Comparison of ENCODE assay signal across 8 mouse cellular contexts in genomic region chr14:26971106-26971789, GRCm38 (mm10). TPM values are rescaled to one million over a fixed set of nuclear protein-coding genes. Genes with fewer than 3 reads are reported as not detected.
A peak's percentile ranks its signal among the peaks of the same experiment; 100 is the strongest.
DNase-seq lines count a peak whose midpoint lies in the region; ATAC-seq and TF ChIP-seq lines count a peak whose summit lies in the region.

TSS of gene Appl1 (minus strand) at chr14:26971232.

- peak within 1 kb of the TSS; percentile 88 for H3K9ac ChIP-seq in neural tube, embryonic 11.5 days (ENCODE audit: low read length)
- peak within 1 kb of the TSS; percentile 88 for H3K9ac ChIP-seq in midbrain, embryonic 15.5 days

- no peak for ATAC-seq in neural tube, embryonic 11.5 days (ENCODE audit: insufficient read depth, low FRiP score, low TSS enrichment)
- ATAC-seq in midbrain, embryonic 15.5 days (replicated peaks): no peak
- no peak for ATAC-seq in frontal cortex, adult (ENCODE audit: low TSS enrichment)

- peak within 1 kb of the TSS; percentile 89 for H3K27ac ChIP-seq in neural tube, embryonic 11.5 days (ENCODE audit: low read depth, low read length)
- H3K27ac ChIP-seq in midbrain, embryonic 15.5 days: peak within 1 kb of the TSS; percentile 93

- H3K9me3 ChIP-seq in neural tube, embryonic 11.5 days (ENCODE audit: control insufficient read depth, low read length): no peaks in the 10 kb centered on the region
- no peaks in the 10 kb centered on the region for H3K9me3 ChIP-seq in midbrain, embryonic 15.5 days

- H3K4me2 ChIP-seq in neural tube, embryonic 11.5 days (ENCODE audit: low read depth): peak within 1 kb of the TSS; percentile 58
- peak within 1 kb of the TSS; percentile 64 for H3K4me2 ChIP-seq in midbrain, embryonic 15.5 days

- H3K4me3 ChIP-seq in neural tube, embryonic 11.5 days (ENCODE audit: low read depth, low read length): peak within 1 kb of the TSS; percentile 92
- peak within 1 kb of the TSS; percentile 91 for H3K4me3 ChIP-seq in midbrain, embryonic 15.5 days

- TF ChIP-seq POLR2A in brain, embryonic 14.5 days (IDR thresholded peaks at IDR 0.05; ENCODE audit: borderline replicate concordance, extremely low read depth, insufficient read depth, insufficient read length, poor library complexity, severe bottlenecking): no peak

- no peak for DNase-seq in neural tube, embryonic 11.5 days (ENCODE audit: low spot score)
- no peak for DNase-seq in neural tube, embryonic 10.5 days (ENCODE audit: extremely low spot score, low spot score)
- peak; percentile 42 for DNase-seq in brain, embryonic 14.5 days (ENCODE audit: low read depth)
- peak; percentile 28 for DNase-seq in heart, adult 8-10 months (ENCODE audit: low spot score)
- DNase-seq in layer of hippocampus, postnatal 25 days (ENCODE audit: extremely low spot score in 1 of 2, low spot score in 1 of 2): no peak
- no peak for DNase-seq in cerebellum, adult 9-11 months

- H3K4me1 ChIP-seq in neural tube, embryonic 11.5 days (ENCODE audit: control insufficient read depth, insufficient read depth, low read length): peaks cover 5% of the 10 kb centered on the region; the same call in 1 of the 2 replicates
- H3K4me1 ChIP-seq in midbrain, embryonic 15.5 days: peaks cover 22% of the 10 kb centered on the region

- no peaks in the 10 kb centered on the region for H3K36me3 ChIP-seq in neural tube, embryonic 11.5 days (ENCODE audit: control insufficient read depth, insufficient read depth, low read length)
- no peaks in the 10 kb centered on the region for H3K36me3 ChIP-seq in midbrain, embryonic 15.5 days (replicated peaks)

- H3K27me3 ChIP-seq in neural tube, embryonic 11.5 days (ENCODE audit: control insufficient read depth, insufficient read depth, low read length): no peaks in the 10 kb centered on the region
- no peaks in the 10 kb centered on the region for H3K27me3 ChIP-seq in midbrain, embryonic 15.5 days (replicated peaks)

- no peak for TF ChIP-seq CTCF in brain, embryonic 14.5 days (IDR thresholded peaks at IDR 0.05; ENCODE audit: borderline replicate concordance, extremely low read depth, insufficient read depth, insufficient read length)

- WGBS in neural tube, embryonic 11.5 days: 57% methylated on average over 10 of the region's 10 CpGs
- WGBS in midbrain, embryonic 15.5 days: 46% methylated on average over 10 of the region's 10 CpGs

RNA-seq across cellular contexts. Expression of gene Appl1, which starts in this region (rescaled TPM):
- polyA plus RNA-seq in neural tube, embryonic 11.5 days (2014; fragmentation: Nextera tagmentation; extraction: Ambion mirVana): 32.7 and 39.2 TPM in 2 replicates
- 31.5 and 32.1 TPM in 2 replicates for polyA plus RNA-seq in brain, embryonic 14.5 days (2012; rRNA removed)
- 10 to 100 TPM; 12.7 to 23.4 (median 17.5) TPM for total RNA-seq in heart, adult 8-10 months (2022)
- total RNA-seq in layer of hippocampus, postnatal 25 days (2021): 10 to 100 TPM; 57.9 to 59.0 TPM
- polyA plus RNA-seq in midbrain, embryonic 15.5 days (2015; fragmentation: Nextera tagmentation; extraction: Ambion mirVana): 53.1 and 55.8 TPM in 2 replicates

Comparison
In these comparisons a context has a peak if more than half of its experiments do, and no peak if none do; other contexts are left out.
1. DNase-seq: peak in brain, embryonic 14.5 days (single experiment) and heart, adult 8-10 months (single experiment); none in neural tube, embryonic 11.5 days (single experiment), neural tube, embryonic 10.5 days (single experiment), layer of hippocampus, postnatal 25 days (0 of 2) and cerebellum, adult 9-11 months (single experiment).